Mouse (Mus musculus): ENCODE measurements around the gene Nomo1.

The Nomo1 gene

GRCm38 (mm10) chr7:46033109-46033869 is at the start of gene Nomo1:
Nomo1 (plus strand) TSS chr7:46033698.
- DNase-seq (ENCODE audit: low spot score in 2 of 2) = peak; percentile 89 to 92

GRCm38 (mm10) chr7:45986893-45987292 is 46.6 kb upstream of the Nomo1 start:
- DNase-seq (ENCODE audit: low spot score in 2 of 2) = no peak

GRCm38 (mm10) chr7:45988344-45988743 is 45.2 kb upstream of the Nomo1 start:
- DNase-seq (ENCODE audit: low spot score in 2 of 2) = no peak

- DNase-seq (ENCODE audit: low spot score in 2 of 2) = no peak
Measured at GRCm38 (mm10) chr7:45992470-45992869, 41.0 kb upstream of the Nomo1 start.

GRCm38 (mm10) chr7:46000577-46000976 is 32.9 kb upstream of the Nomo1 start:
- no peak for DNase-seq (ENCODE audit: low spot score in 2 of 2)

- DNase-seq (ENCODE audit: low spot score in 2 of 2) = no peak
Measured at GRCm38 (mm10) chr7:46002748-46003147, 30.8 kb upstream of the Nomo1 start.

GRCm38 (mm10) chr7:46009578-46009977 is 23.9 kb upstream of the Nomo1 start:
- DNase-seq (ENCODE audit: low spot score in 2 of 2) = peak; percentile 44 to 69

- DNase-seq (ENCODE audit: low spot score in 2 of 2) = no peak
Measured at GRCm38 (mm10) chr7:46012121-46012520, 21.4 kb upstream of the Nomo1 start.

GRCm38 (mm10) chr7:46013266-46014010 is 20.1 kb upstream of the Nomo1 start:
- DNase-seq (ENCODE audit: low spot score in 2 of 2) = peak; percentile 29 to 57

GRCm38 (mm10) chr7:46019594-46019993 is 13.9 kb upstream of the Nomo1 start:
- DNase-seq (ENCODE audit: low spot score in 2 of 2) = no peak

- DNase-seq (ENCODE audit: low spot score in 2 of 2) = no peak
Measured at GRCm38 (mm10) chr7:46021951-46022350, 11.5 kb upstream of the Nomo1 start.

- no peak for DNase-seq (ENCODE audit: low spot score in 2 of 2)
Measured at GRCm38 (mm10) chr7:46025436-46025835, 8.1 kb upstream of the Nomo1 start.

GRCm38 (mm10) chr7:46028681-46029080 is 4.8 kb upstream of the Nomo1 start:
- DNase-seq (ENCODE audit: low spot score in 2 of 2) = no peak

GRCm38 (mm10) chr7:46029299-46030144 is 4.0 kb upstream of the Nomo1 start:
- no peak for DNase-seq (ENCODE audit: low spot score in 2 of 2)

GRCm38 (mm10) chr7:46030145-46030488 is 3.4 kb upstream of the Nomo1 start, which contains the start of gene Abcc6:
Abcc6 (minus strand) TSS chr7:46030302.
- no peak for DNase-seq (ENCODE audit: low spot score in 2 of 2)

- no peak for DNase-seq (ENCODE audit: low spot score in 2 of 2)
Measured at GRCm38 (mm10) chr7:46031075-46031474, 2.4 kb upstream of the Nomo1 start.

GRCm38 (mm10) chr7:46033870-46034337 is 406 bp downstream of the Nomo1 start:
- no peak for DNase-seq (ENCODE audit: low spot score in 2 of 2)

- DNase-seq (ENCODE audit: low spot score in 2 of 2) = no peak
Measured at GRCm38 (mm10) chr7:46034991-46035390, 1.5 kb downstream of the Nomo1 start.

GRCm38 (mm10) chr7:46035468-46035867 is 2.0 kb downstream of the Nomo1 start:
- no peak for DNase-seq (ENCODE audit: low spot score in 2 of 2)

- DNase-seq (ENCODE audit: low spot score in 2 of 2) = no peak
Measured at GRCm38 (mm10) chr7:46037433-46037832, 3.9 kb downstream of the Nomo1 start.

GRCm38 (mm10) chr7:46039873-46040272 is 6.4 kb downstream of the Nomo1 start:
- DNase-seq (ENCODE audit: low spot score in 2 of 2) = no peak

- no peak for DNase-seq (ENCODE audit: low spot score in 2 of 2)
Measured at GRCm38 (mm10) chr7:46044106-46044505, 10.6 kb downstream of the Nomo1 start.
